Mouse (Mus musculus) limb, embryonic 11.5 days (tissue): ENCODE data around the gene Ets1. TPM values are rescaled to one million over a fixed set of nuclear protein-coding genes. Genes with fewer than 3 reads are reported as not detected.

Experiments used
- ATAC-seq: fragments of 200-750 bp; cut with Nextera tagmentation; 2 replicates; pipeline ENCODE4 v1.8.0; 2017; ENCODE audit warnings: low read depth; ENCODE audit not compliant: insufficient number of reproducible peaks, low FRiP score, low TSS enrichment
- DNase-seq: peaks from one replicate; pipeline ENCODE4 v3.0.0-alpha.2; 2015; ENCODE audit warnings: low spot score
- H3K27ac ChIP-seq: fragments of 300-500 bp; sonication (generic); replicated peaks from 2 replicates; pipeline ENCODE4 v1.5.1; 2014; ENCODE audit warnings: low read depth, mild to moderate bottlenecking, low read length
- H3K27me3 ChIP-seq: fragments of 300-500 bp; sonication (generic); 2 replicates; pipeline ENCODE4 v1.6.1; 2014; ENCODE audit warnings: mild to moderate bottlenecking, low read length, mixed read lengths; ENCODE audit not compliant: control insufficient read depth, insufficient read depth
- H3K36me3 ChIP-seq: fragments of 300-500 bp; sonication (generic); 2 replicates; pipeline ENCODE4 v1.6.1; 2014; ENCODE audit warnings: mild to moderate bottlenecking, low read length, moderate library complexity, mixed read lengths; ENCODE audit not compliant: control insufficient read depth, insufficient read depth
- H3K4me1 ChIP-seq: fragments of 300-500 bp; sonication (generic); 2 replicates; pipeline ENCODE4 v1.6.1; 2014; ENCODE audit warnings: low read length, mixed read lengths; ENCODE audit not compliant: control insufficient read depth, insufficient read depth
- H3K4me2 ChIP-seq: fragments of 300-500 bp; sonication (generic); 2 replicates; pipeline ENCODE4 v1.6.1; 2014; ENCODE audit warnings: low read depth, mild to moderate bottlenecking, moderate library complexity; ENCODE audit not compliant: severe bottlenecking
- H3K4me3 ChIP-seq: fragments of 300-500 bp; sonication (generic); 2 replicates; pipeline ENCODE4 v1.5.1; 2014; ENCODE audit warnings: low read depth, low read length
- H3K9ac ChIP-seq: fragments of 300-500 bp; sonication (generic); 2 replicates; pipeline ENCODE4 v1.6.1; 2014; ENCODE audit warnings: mild to moderate bottlenecking, low read length
- H3K9me3 ChIP-seq: fragments of 300-500 bp; sonication (generic); 2 replicates; pipeline ENCODE4 v1.6.1; 2016; ENCODE audit warnings: low read length; ENCODE audit not compliant: control insufficient read depth
- WGBS: fragments of 180-500 bp; shearing (Covaris S2); extraction: QIAGEN DNeasy Blood & Tissue Kit; methylation state at CpG from one replicate; pipeline ENCODE4 v1.1.7; 2014; 5-methylcytosine and 5-hydroxymethylcytosine counted together
- polyA plus RNA-seq: library from polyadenylated mRNA; unstranded; fragments of >200 nt; fragmentation: Nextera tagmentation; extraction: Ambion mirVana; gene quantifications from 2 replicates; pipeline ENCODE4 v1.2.1, GENCODE M21; 2014

Gene Ets1
- polyA plus RNA-seq, 1 experiment from 2014 or later: 34.0 TPM

DNA sequence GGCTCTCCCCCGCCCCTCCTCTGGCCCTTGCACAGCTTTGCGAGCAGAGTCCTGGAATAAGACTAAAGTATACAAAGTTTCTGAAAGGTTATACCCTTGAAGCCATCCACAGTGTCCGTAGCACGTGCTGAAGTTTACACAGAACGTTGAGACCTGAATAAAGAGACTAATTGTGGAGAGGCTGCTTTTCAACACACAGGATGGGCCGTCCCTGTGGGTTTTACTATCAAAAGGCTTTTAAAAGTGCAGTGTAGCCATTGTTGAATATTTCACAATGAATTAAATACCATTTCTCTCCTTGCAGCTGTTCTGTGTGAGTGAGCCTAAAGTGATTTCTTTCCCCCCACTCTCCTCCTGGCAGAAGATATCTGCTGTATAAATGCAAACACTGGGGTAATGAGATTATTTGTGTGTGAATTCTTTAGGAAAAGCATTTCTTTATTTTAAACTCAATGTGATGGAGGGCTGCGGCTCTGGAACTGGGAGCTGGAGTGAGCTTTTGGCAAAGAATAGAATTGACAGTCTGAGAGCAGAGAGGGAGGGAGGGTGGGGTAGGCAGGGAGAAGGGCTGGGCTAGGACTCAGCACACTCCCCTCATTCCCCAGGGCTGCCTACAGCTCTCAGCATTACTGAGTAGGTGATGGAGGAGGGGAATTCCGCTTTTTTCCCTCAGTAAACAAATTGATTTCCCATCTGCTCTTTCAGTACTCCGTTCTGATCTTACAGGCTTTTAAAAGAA, 39.8 kb downstream of the Ets1 start:
- H3K9me3 ChIP-seq: no peaks in the 10 kb centered on the region
- ATAC-seq (no peak), DNase-seq (no peak)
- no peaks in the 10 kb centered on the region for H3K36me3 ChIP-seq
- no peaks in the 10 kb centered on the region for H3K27me3 ChIP-seq
- 28% methylated on average over 9 of the region's 9 CpGs for WGBS
- H3K9ac ChIP-seq: no peak overlapping the region
- no peak overlapping the region for H3K27ac ChIP-seq
- peaks cover 25% of the 10 kb centered on the region for H3K4me1 ChIP-seq
- H3K4me2 ChIP-seq: no peak overlapping the region
- no peak overlapping the region for H3K4me3 ChIP-seq

DNA sequence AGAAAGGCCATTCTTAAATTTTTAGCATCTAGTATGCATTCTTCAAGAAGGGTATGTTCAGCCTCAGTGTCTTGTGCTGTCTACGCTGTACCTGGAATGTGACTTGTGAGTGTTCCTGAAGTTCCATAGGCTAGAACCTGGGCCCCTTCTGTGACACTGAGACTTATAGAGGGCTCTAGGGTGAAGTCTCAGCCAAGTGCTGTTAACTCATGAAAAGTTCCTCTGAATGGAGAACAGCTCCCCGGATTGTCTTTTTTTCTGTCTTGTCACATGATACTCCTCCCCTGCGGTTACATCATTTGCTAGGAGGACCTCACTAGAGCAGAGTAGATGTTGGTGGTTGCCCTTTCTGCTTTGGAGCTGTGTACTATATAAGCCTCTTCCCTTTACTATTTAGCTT, 40.5 kb downstream of the Ets1 start:
- peaks cover 22% of the 10 kb centered on the region for H3K4me1 ChIP-seq
- DNase-seq (no peak), ATAC-seq (no peak)
- H3K36me3 ChIP-seq: no peaks in the 10 kb centered on the region
- no peak overlapping the region for H3K9ac ChIP-seq
- 14% methylated on average over 3 of the region's 3 CpGs for WGBS
- no peak overlapping the region for H3K27ac ChIP-seq
- H3K27me3 ChIP-seq: no peaks in the 10 kb centered on the region
- H3K4me3 ChIP-seq: no peak overlapping the region
- H3K4me2 ChIP-seq: no peak overlapping the region
- no peaks in the 10 kb centered on the region for H3K9me3 ChIP-seq

DNA sequence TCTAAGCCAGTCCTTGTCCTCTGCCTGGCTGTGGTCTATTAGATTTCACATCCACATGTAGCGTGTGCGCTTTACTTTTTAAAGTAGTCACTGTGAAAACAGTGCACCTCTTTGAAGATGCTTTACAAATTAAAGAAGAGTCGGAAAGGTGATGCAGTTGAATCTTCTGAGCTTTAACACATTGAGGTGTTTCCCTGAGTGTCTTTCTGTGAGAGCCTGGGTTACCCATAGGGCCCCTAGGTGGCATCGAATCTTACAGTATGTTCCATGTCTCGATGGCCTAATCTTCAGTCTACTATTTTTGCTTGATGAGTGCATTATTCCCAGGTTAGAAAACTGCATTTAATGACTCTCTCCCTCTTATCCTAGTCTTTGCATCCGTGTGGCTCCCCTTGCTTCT, 41.6 kb downstream of the Ets1 start:
- Histone ChIP-seq H3K9me3 (no peaks in the 10 kb centered on the region), H3K9ac (no peak overlapping the region), H3K36me3 (no peaks in the 10 kb centered on the region), H3K4me2 (no peak overlapping the region), H3K4me3 (no peak overlapping the region), H3K4me1 (peaks cover 18% of the 10 kb centered on the region), H3K27ac (no peak overlapping the region), H3K27me3 (no peaks in the 10 kb centered on the region)
- WGBS: 91% methylated on average over 6 of the region's 6 CpGs
- no peak for ATAC-seq
- DNase-seq: no peak

GRCm38 (mm10) chr9:32678120-32678757, 42.2 kb downstream of the Ets1 start:
- no peak overlapping the region for H3K4me2 ChIP-seq
- H3K4me1 ChIP-seq: peaks cover 12% of the 10 kb centered on the region
- ATAC-seq (no peak), DNase-seq (no peak)
- no peaks in the 10 kb centered on the region for H3K27me3 ChIP-seq
- H3K9me3 ChIP-seq: no peaks in the 10 kb centered on the region
- no peaks in the 10 kb centered on the region for H3K36me3 ChIP-seq
- H3K4me3 ChIP-seq: no peak overlapping the region
- H3K27ac ChIP-seq: no peak overlapping the region
- 62% methylated on average over 4 of the region's 4 CpGs for WGBS
- no peak overlapping the region for H3K9ac ChIP-seq

- no peaks in the 10 kb centered on the region for H3K27me3 ChIP-seq
- 89% methylated on average over 6 of the region's 6 CpGs for WGBS
- ATAC-seq: no peak
Measured at GRCm38 (mm10) chr9:32679531-32679930, 43.5 kb downstream of the Ets1 start.

GRCm38 (mm10) chr9:32680201-32680600, 44.2 kb downstream of the Ets1 start:
- H3K4me2 ChIP-seq: no peak overlapping the region
- 91% methylated on average over 2 of the region's 2 CpGs for WGBS
- no peaks in the 10 kb centered on the region for H3K27me3 ChIP-seq
- no peak for DNase-seq
- H3K9me3 ChIP-seq: no peaks in the 10 kb centered on the region
- H3K9ac ChIP-seq: no peak overlapping the region
- H3K4me3 ChIP-seq: no peak overlapping the region
- H3K27ac ChIP-seq: no peak overlapping the region
- no peak for ATAC-seq
- no peaks in the 10 kb centered on the region for H3K36me3 ChIP-seq
- peaks cover 10% of the 10 kb centered on the region for H3K4me1 ChIP-seq

More at GRCm38 (mm10) chr9:32679531-32679930, 43.5 kb downstream of the Ets1 start:
- no peak overlapping the region for H3K4me2 ChIP-seq
- no peaks in the 10 kb centered on the region for H3K9me3 ChIP-seq
- H3K36me3 ChIP-seq: no peaks in the 10 kb centered on the region
- peaks cover 9% of the 10 kb centered on the region for H3K4me1 ChIP-seq
- no peak for DNase-seq
- no peak overlapping the region for H3K27ac ChIP-seq
- no peak overlapping the region for H3K4me3 ChIP-seq
- no peak overlapping the region for H3K9ac ChIP-seq

GRCm38 (mm10) chr9:32685793-32686558, 50.0 kb downstream of the Ets1 start:
- no peak for ATAC-seq
- no peak for DNase-seq
- H3K4me2 ChIP-seq: peak overlapping the region; percentile 7; the same call in 1 of the 2 replicates
- H3K27me3 ChIP-seq: no peaks in the 10 kb centered on the region
- 34% methylated on average over 8 of the region's 8 CpGs for WGBS
- H3K36me3 ChIP-seq: no peaks in the 10 kb centered on the region
- peak overlapping the region; percentile 47; the same call in 1 of the 2 replicates for H3K27ac ChIP-seq
- H3K9ac ChIP-seq: no peak overlapping the region
- no peak overlapping the region for H3K4me3 ChIP-seq
- H3K9me3 ChIP-seq: no peaks in the 10 kb centered on the region
- peaks cover 11% of the 10 kb centered on the region for H3K4me1 ChIP-seq

GRCm38 (mm10) chr9:32688351-32688750, 52.3 kb downstream of the Ets1 start:
- DNase-seq (no peak), ATAC-seq (no peak)
- H3K4me2 ChIP-seq: no peak overlapping the region
- no peaks in the 10 kb centered on the region for H3K36me3 ChIP-seq
- no peak overlapping the region for H3K9ac ChIP-seq
- H3K9me3 ChIP-seq: no peaks in the 10 kb centered on the region
- H3K27ac ChIP-seq: no peak overlapping the region
- H3K4me3 ChIP-seq: no peak overlapping the region
- WGBS: 74% methylated on average over 2 of the region's 2 CpGs
- peaks cover 11% of the 10 kb centered on the region for H3K4me1 ChIP-seq
- H3K27me3 ChIP-seq: no peaks in the 10 kb centered on the region
